Mouse (Mus musculus): ENCODE results near the gene Ptprm.

Gene Ptprm

DNA sequence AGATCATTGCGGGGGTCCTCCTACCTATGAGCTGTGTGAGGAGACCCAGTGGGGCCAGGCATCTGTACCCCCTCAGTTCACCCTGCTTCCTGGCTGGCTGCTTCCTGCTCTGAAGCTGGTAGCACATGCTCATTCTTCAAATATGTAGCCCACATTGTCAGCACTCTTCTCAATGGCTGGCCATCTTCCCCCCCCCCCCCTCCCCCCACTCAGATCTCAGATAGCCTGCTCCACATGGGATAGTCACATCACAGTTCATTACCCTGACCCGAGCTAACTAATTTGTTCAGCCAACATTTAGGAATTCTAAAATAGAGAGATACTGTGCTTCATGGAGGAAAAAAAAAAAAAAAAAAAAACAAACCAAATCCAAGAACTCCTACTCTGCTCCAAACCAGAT is 679.6 kb downstream of the Ptprm start:
- no peak for DNase-seq (ENCODE audit: low read depth, low spot score)

DNA sequence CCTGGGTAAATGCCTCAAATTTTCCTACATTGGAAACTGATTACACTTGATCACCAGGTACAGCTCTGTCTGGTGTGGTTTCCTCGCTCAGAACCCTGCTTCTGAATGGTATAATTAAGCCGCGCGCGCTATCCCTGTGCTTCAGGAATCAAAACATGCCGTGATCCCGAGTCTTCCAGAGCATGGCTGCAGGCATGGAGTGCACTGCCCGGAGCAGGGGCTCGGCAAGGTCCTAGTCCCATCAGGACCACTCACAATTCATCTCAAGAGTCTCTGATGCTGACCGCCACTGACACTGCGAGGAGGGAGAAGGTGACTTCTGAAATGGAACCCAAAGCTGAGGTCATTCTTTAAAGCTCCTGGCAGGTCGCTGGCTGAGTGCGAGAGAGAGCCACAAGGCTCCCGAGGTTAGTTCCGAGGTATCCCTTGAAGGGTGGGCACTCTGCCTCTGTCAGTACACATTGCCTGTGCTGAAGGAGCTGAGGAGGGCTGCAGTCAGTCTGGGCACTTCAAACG is 682.5 kb downstream of the Ptprm start:
- DNase-seq (ENCODE audit: low read depth, low spot score): no peak

GRCm38 (mm10) chr17:66671287-66671686 is 683.0 kb downstream of the Ptprm start:
- no peak for DNase-seq (ENCODE audit: low read depth, low spot score)

GRCm38 (mm10) chr17:66665791-66666190 is 688.5 kb downstream of the Ptprm start:
- no peak for DNase-seq (ENCODE audit: low read depth, low spot score)

DNA sequence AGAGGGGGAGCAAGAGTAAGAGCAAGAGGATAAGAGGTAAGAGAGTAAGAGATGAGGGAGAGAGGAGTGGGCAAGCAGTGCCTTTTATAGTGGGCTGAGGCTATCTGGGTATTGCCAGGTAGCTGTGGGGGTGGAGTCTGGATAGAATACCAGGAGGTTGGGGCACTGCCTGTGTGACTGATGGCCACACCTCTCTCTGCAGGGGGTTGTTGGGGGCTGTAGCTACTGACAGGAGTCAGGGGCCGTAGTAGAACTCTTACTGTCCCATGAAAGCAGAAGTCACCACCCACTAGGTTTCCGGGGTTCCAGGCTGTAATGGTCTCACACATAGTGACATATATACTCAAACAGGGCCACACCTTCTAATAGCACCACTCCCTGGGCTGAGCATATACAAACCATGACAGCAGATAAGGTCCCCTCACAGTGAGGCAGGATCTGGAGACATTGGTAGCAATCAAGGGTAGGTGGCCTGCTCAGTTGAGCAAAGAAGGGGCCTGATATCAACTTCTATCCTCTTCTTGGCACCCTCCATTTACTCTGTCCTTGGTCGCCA is 689.0 kb downstream of the Ptprm start:
- no peak for DNase-seq (ENCODE audit: low read depth, low spot score)

GRCm38 (mm10) chr17:66664796-66665195 is 689.5 kb downstream of the Ptprm start:
- DNase-seq (ENCODE audit: low read depth, low spot score): no peak

DNA sequence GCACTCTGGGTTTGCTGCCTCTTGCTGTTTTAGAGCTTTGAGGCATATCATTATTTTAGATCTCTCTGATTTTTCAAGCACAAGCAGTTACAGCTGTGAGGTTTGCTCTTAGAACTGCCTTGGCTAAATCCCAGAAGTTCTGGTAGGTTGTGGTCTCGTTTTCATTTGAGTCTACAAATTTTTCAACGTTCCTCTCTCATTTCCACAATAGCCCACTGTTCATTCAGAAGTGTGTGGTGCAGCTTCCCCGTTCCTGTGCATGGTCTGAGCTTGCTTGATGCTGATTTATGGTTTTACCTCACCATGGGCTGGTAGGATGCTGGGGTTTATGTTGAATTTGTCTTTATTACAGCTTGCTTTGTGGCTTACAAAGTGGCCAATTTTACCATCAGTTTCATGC is 695.0 kb downstream of the Ptprm start:
- DNase-seq (ENCODE audit: low read depth, low spot score): no peak

DNA sequence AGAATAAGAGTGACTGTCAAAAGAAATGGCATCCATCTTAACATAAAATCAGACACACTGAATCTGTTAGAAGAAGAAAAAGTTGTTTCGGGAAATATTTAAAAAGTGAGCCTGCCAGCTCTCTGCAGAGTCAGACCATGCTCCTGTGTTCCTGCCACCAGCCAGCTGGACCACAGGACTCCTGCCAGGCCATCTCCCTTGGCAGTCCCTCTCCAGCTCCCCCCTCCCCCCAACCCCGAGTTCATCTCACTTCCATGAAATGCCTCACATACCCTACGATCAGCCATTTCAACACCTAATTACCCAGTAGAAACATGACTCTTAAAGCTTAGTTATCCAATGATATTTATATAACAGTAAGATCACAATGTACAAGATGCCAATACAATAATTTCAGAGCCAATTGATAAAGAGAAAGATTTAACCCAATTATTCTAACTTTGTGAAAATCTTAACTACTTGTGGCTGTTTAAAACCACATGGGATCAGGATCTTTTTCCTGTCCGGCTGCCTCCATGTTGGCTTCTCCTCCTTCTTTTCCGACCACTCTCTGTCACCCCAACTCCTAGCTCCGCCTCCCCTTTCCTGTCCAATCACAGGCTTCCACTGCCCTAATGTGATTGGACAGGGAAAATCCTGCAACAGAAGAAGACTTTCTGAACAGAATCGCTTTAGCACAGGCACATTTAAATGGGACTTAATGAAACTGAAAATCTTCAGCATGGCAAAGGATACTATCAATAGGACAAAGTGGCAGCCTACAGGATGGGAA is 716.1 kb downstream of the Ptprm start:
- DNase-seq (ENCODE audit: low read depth, low spot score): no peak

GRCm38 (mm10) chr17:66619996-66620656 is 734.1 kb downstream of the Ptprm start:
- no peak for DNase-seq (ENCODE audit: low read depth, low spot score)

- DNase-seq (ENCODE audit: low read depth, low spot score): no peak
Measured at GRCm38 (mm10) chr17:66619255-66619826, 734.9 kb downstream of the Ptprm start.
